Mouse (Mus musculus) myocyte (in vitro differentiated cells): ENCODE measurements around the gene Pxylp1. TPM values are rescaled to one million over a fixed set of nuclear protein-coding genes. Genes with fewer than 3 reads are reported as not detected.

ENCODE experiments used
- H3K27me3 ChIP-seq: one replicate; pipeline ENCODE4 v1.6.1; 2011; ENCODE audit not compliant: control insufficient read depth, insufficient read depth, insufficient read length
- H3K36me3 ChIP-seq: one replicate; pipeline ENCODE4 v1.6.1; 2011; ENCODE audit not compliant: control insufficient read depth, insufficient read depth
- H3K4me2 ChIP-seq: one replicate; pipeline ENCODE4 v1.6.1; 2011; ENCODE audit warnings: low read depth, control low read depth
- H3K4me3 ChIP-seq: one replicate; pipeline ENCODE4 v1.5.1; 2011; ENCODE audit warnings: mild to moderate bottlenecking, control low read depth, moderate library complexity
- H3K79me2 ChIP-seq: one replicate; pipeline ENCODE4 v1.6.1; 2011; ENCODE audit not compliant: control insufficient read depth, insufficient read depth
- H3ac ChIP-seq: one replicate; pipeline ENCODE4 v1.6.1; 2011; ENCODE audit not compliant: control insufficient read depth, insufficient read length
- CEBPB ChIP-seq: IDR thresholded peaks from 2 replicates; pipeline ENCODE4 v1.6.1; 2011; ENCODE audit warnings: mild to moderate bottlenecking, moderate library complexity; ENCODE audit not compliant: poor library complexity, insufficient read depth, severe bottlenecking
- E2F4 ChIP-seq: IDR thresholded peaks from one replicate; pipeline ENCODE4 v1.6.1; 2011; ENCODE audit warnings: mild to moderate bottlenecking, control low read depth, moderate library complexity; ENCODE audit not compliant: insufficient read depth
- MAX ChIP-seq: IDR thresholded peaks from one replicate; pipeline ENCODE4 v1.6.1; 2011; ENCODE audit warnings: low read depth, mild to moderate bottlenecking, control low read depth
- MYOD1 ChIP-seq, 3 experiments: IDR thresholded peaks; one replicate each; pipeline ENCODE4 v1.6.1; 2011; ENCODE audit warnings: control low read depth in 2 of 3, low read depth in 2 of 3, mild to moderate bottlenecking in 2 of 3, moderate library complexity in 1 of 3; ENCODE audit not compliant: insufficient read length in 2 of 3, control insufficient read depth in 1 of 3
- MYOG ChIP-seq, 3 experiments: IDR thresholded peaks; one replicate each; pipeline ENCODE4 v1.6.1; 2011; ENCODE audit warnings: control low read depth in 2 of 3, low read depth in 2 of 3, mild to moderate bottlenecking in 2 of 3; ENCODE audit not compliant: insufficient read length in 2 of 3, control insufficient read depth in 1 of 3, insufficient read depth in 1 of 3
- POLR2A ChIP-seq: IDR thresholded peaks from one replicate; pipeline ENCODE4 v1.6.1; 2011; ENCODE audit warnings: low read depth, mild to moderate bottlenecking, control low read depth, moderate library complexity; ENCODE audit not compliant: insufficient read length
- POLR2AphosphoS2 ChIP-seq: IDR thresholded peaks from one replicate; pipeline ENCODE4 v1.6.1; 2011; ENCODE audit warnings: low read depth, control low read depth; ENCODE audit not compliant: insufficient read length
- REST ChIP-seq: IDR thresholded peaks from one replicate; pipeline ENCODE4 v1.6.1; 2011; ENCODE audit warnings: mild to moderate bottlenecking, control low read depth, moderate library complexity; ENCODE audit not compliant: insufficient read depth, insufficient read length
- SRF ChIP-seq: IDR thresholded peaks from one replicate; pipeline ENCODE4 v1.6.1; 2011; ENCODE audit warnings: low read depth; ENCODE audit not compliant: control insufficient read depth, insufficient read length
- TCF12 ChIP-seq: IDR thresholded peaks from one replicate; pipeline ENCODE4 v1.6.1; 2011; ENCODE audit warnings: mild to moderate bottlenecking, control low read depth; ENCODE audit not compliant: poor library complexity, insufficient read depth, severe bottlenecking
- TCF3 ChIP-seq: IDR thresholded peaks from one replicate; pipeline ENCODE4 v1.6.1; 2011; ENCODE audit warnings: low read depth, control low read depth; ENCODE audit not compliant: insufficient read length
- USF1 ChIP-seq: IDR thresholded peaks from one replicate; pipeline ENCODE4 v1.6.1; 2011; ENCODE audit warnings: low read depth, mild to moderate bottlenecking, control low read depth, moderate library complexity
- polyA plus RNA-seq: library from polyadenylated mRNA; unstranded; fragments of >200 nt; fragmentation: generic; extraction: Trizol; gene quantifications from one replicate; pipeline ENCODE4 v1.2.1, GENCODE M21; 2012; ENCODE audit warnings: missing spikeins

Gene Pxylp1
- polyA plus RNA-seq, 1 experiment, result 3.1 TPM

DNA sequence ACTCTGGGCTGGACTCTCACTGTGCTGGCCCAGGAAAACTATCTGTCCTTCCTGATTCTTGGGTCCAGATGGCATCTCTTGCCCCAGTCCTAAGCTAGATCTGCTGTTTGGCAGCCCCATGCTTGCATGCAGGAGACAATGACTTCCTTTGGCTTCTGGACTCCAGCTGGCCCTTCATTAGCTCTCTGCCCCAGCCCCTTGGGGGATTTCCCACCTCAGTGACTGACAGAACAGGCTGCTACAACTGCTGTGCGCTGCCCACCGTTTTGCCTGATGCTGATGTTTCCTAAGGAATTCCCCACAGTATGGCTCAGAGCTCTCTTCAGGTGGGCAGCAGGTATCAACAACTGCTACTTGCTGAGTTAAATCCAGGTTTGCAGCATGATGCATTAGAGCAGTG is 33.4 kb downstream of the Pxylp1 start:
- Histone ChIP-seq H3K79me2 (no peaks in the 10 kb centered on the region), H3K36me3 (no peaks in the 10 kb centered on the region), H3K27me3 (no peaks in the 10 kb centered on the region), H3ac (no peak overlapping the region), H3K4me3 (no peak overlapping the region), H3K4me2 (no peak overlapping the region)
- TF ChIP-seq TCF3 (no peak), POLR2AphosphoS2 (no peak), TCF12 (no peak), USF1 (no peak), MAX (no peak), CEBPB (no peak), E2F4 (no peak), POLR2A (no peak), MYOD1 (IDR thresholded peaks at IDR 0.05; ENCODE audit: control insufficient read depth in 1 of 3, insufficient read length in 2 of 3, low read depth in 2 of 3) (no peak), SRF (no peak), MYOG (IDR thresholded peaks at IDR 0.05; ENCODE audit: control insufficient read depth in 1 of 3, insufficient read depth in 1 of 3, insufficient read length in 2 of 3, low read depth in 2 of 3) (no peak), REST (no peak)

DNA sequence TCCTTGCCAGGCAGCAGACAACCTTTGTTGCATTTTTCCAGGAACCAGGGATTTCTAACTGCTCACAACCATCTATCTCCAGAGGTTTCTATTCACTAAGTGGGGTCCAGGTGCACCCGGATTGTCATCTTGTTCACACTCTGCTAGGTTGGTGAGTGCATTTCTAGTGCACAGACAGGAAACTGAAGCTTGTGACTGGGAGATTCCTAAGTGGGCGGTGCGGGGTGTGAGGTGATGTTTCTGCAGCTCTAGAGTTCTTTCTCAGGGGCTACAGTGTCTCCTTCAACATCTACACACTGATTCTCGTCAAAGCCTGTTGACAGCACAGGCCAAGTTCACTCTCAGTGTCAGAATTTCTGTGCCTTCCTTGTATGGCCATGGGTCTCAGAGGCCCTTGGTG is 34.6 kb downstream of the Pxylp1 start:
- Histone ChIP-seq H3K4me2 (no peak overlapping the region), H3K27me3 (no peaks in the 10 kb centered on the region), H3K4me3 (no peak overlapping the region), H3ac (no peak overlapping the region), H3K79me2 (no peaks in the 10 kb centered on the region), H3K36me3 (no peaks in the 10 kb centered on the region)
- no peak for TF ChIP-seq E2F4
- no peak for TF ChIP-seq MYOG (IDR thresholded peaks at IDR 0.05; ENCODE audit: control insufficient read depth in 1 of 3, insufficient read depth in 1 of 3, insufficient read length in 2 of 3, low read depth in 2 of 3)
- TF ChIP-seq POLR2A, result no peak
- no peak for TF ChIP-seq TCF12
- TF ChIP-seq CEBPB, result no peak
- no peak for TF ChIP-seq USF1
- no peak for TF ChIP-seq MYOD1 (IDR thresholded peaks at IDR 0.05; ENCODE audit: control insufficient read depth in 1 of 3, insufficient read length in 2 of 3, low read depth in 2 of 3)
- no peak for TF ChIP-seq MAX
- no peak for TF ChIP-seq POLR2AphosphoS2
- TF ChIP-seq REST, result no peak
- no peak for TF ChIP-seq SRF
- no peak for TF ChIP-seq TCF3

DNA sequence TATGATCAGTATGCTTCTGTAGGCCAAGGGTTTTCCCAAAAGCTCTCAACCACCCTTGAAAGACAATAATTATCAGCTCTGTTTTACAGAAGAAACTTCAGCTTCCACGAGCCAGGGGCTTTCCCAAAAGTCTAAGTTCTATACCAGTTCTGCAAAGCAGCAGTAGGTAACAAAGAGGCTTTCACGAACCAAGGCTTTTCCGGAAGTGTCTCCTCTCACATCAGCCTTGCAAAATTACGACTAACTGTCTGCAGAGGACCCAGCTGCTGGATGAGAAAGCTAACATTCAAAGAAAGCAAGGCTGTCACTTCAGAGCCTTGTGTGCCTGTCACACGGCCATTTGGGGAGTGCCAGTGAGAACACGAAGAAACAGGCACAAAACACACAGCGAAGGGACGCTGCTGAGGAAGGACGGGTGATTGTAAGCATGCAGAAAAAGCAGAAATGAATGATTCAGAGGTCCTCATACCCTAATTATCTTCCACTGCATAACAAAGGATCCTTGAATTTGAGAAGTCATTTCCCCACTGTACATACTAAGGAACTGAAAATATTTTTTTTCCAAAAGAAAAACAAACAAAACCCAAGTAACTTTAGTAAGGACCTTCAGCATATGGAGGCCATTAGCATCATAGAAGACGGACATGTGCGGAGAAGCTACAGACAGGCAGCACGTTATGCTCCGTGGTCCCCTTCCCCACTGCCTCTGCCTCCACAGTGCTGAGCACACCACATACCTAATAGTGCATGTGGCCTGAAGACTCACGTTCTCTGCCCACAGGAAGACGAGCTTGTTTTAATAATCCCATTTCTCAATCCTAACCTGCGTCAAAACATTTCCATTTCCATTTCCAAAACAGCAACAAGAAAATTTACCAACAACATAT is 38.9 kb downstream of the Pxylp1 start:
- H3K79me2 ChIP-seq, result no peaks in the 10 kb centered on the region
- H3K4me2 ChIP-seq, result no peak overlapping the region
- H3K27me3 ChIP-seq, result no peaks in the 10 kb centered on the region
- H3K4me3 ChIP-seq, result no peak overlapping the region
- no peak overlapping the region for H3ac ChIP-seq
- TF ChIP-seq TCF12 (no peak), MYOG (IDR thresholded peaks at IDR 0.05; ENCODE audit: control insufficient read depth in 1 of 3, insufficient read depth in 1 of 3, insufficient read length in 2 of 3, low read depth in 2 of 3) (no peak), CEBPB (no peak), USF1 (no peak), TCF3 (no peak)
- H3K36me3 ChIP-seq, result no peaks in the 10 kb centered on the region

GRCm38 (mm10) chr9:96851634-96852033 is 40.8 kb downstream of the Pxylp1 start:
- Histone ChIP-seq H3K4me3 (no peak overlapping the region), H3K36me3 (no peaks in the 10 kb centered on the region), H3K27me3 (no peaks in the 10 kb centered on the region), H3ac (no peak overlapping the region), H3K79me2 (no peaks in the 10 kb centered on the region), H3K4me2 (no peak overlapping the region)
- TF ChIP-seq SRF (no peak), MAX (no peak)

DNA sequence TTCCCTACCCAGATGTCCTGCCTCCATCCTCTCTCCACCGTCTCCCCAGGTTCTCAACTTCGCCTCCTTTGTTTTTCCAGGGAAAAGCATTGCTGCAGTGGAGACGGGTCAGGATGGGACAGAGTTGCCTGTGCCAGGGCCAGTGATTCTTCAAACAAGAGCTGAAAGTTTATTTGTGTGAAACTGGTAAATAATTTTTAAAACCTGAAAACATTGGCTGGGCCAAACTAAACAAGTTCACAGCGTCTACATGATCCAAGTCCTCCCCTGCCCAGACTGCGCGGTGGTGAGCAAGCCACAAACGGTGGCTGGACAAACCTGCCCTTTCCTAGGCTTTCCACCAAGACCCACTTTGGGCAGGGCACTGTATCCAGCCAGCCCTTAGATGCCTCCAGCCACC is 41.4 kb downstream of the Pxylp1 start:
- Histone ChIP-seq H3K4me3 (no peak overlapping the region), H3K4me2 (no peak overlapping the region), H3K36me3 (no peaks in the 10 kb centered on the region), H3ac (no peak overlapping the region), H3K27me3 (no peaks in the 10 kb centered on the region), H3K79me2 (no peaks in the 10 kb centered on the region)
- no peak for TF ChIP-seq POLR2A
- TF ChIP-seq MYOG (IDR thresholded peaks at IDR 0.05; ENCODE audit: control insufficient read depth in 1 of 3, insufficient read depth in 1 of 3, insufficient read length in 2 of 3, low read depth in 2 of 3), result no peak
- no peak for TF ChIP-seq TCF3
- no peak for TF ChIP-seq CEBPB
